Comparison of ENCODE assay signal across 17 mouse cellular contexts in genomic region chr1:75480735-75481134, GRCm38 (mm10). TPM values are rescaled to one million over a fixed set of nuclear protein-coding genes. Genes with fewer than 3 reads are reported as not detected.
DNase-seq lines count a peak whose midpoint lies in the region; ATAC-seq lines count a peak whose summit lies in the region.
"Had no signal": no experiment of that assay in that cellular context is flagged by ENCODE, and none has a peak within 500 bp of the region (broad histone marks: within the 10 kb centered on the region; RNA-seq: fewer than 3 reads in every experiment).

No protein-coding gene starts in this region.

- ATAC-seq in hindbrain, embryonic 11.5 days (ENCODE audit: low FRiP score): no peak
- ATAC-seq in midbrain, embryonic 14.5 days (ENCODE audit: low FRiP score, low TSS enrichment): no peak
- no peak for ATAC-seq in erythroid progenitor cell, adult 5-6 weeks (replicated peaks; ENCODE audit: low FRiP score, poor library complexity, severe bottlenecking)

- H3K4me1 ChIP-seq in hindbrain, embryonic 11.5 days (replicated peaks; ENCODE audit: control insufficient read depth, insufficient read depth, low read length): 0 out of 2 replicates have a peak, but pooled peaks cover 3% of the 10 kb centered on the region
- H3K4me1 ChIP-seq in midbrain, embryonic 14.5 days (ENCODE audit: control insufficient read depth, insufficient read depth, low read length): peaks cover 32% of the 10 kb centered on the region

- DNase-seq in right cerebral cortex, adult 2 months (ENCODE audit: low spot score in 2 of 2): peak; percentile 55 to 56
- no peak for DNase-seq in right cerebral cortex, postnatal 14 days
- no peak for DNase-seq in hindbrain, embryonic 11.5 days (ENCODE audit: low spot score)
- DNase-seq in midbrain, embryonic 14.5 days: no peak
- DNase-seq in adrenal gland, adult 18-20 months (ENCODE audit: low spot score in 2 of 2): no peak
- no peak for DNase-seq in cerebellum, adult 9-11 months
- DNase-seq: adrenal gland, postnatal 10 days; embryo, embryonic 11 days; gastrocnemius, postnatal 10 days; kidney, postnatal 14 days; lung, embryonic 14.5 days; right cerebral cortex, postnatal 4 days had no signal

- no peak overlapping the region for H3K9ac ChIP-seq in hindbrain, embryonic 11.5 days (ENCODE audit: low read depth, low read length)
- H3K9ac ChIP-seq in midbrain, embryonic 14.5 days (replicated peaks; ENCODE audit: low read length): peak overlapping the region; percentile 90; the same call in 1 of the 2 replicates
- H3K9ac ChIP-seq: limb, embryonic 15.5 days; lung, embryonic 14.5 days; stomach, embryonic 15.5 days had no signal

- H3K9me3 ChIP-seq in hindbrain, embryonic 11.5 days (ENCODE audit: control insufficient read depth, low read length): no peaks in the 10 kb centered on the region
- H3K9me3 ChIP-seq in midbrain, embryonic 14.5 days (ENCODE audit: control insufficient read depth, low read length): no peaks in the 10 kb centered on the region
- H3K9me3 ChIP-seq: limb, embryonic 15.5 days; stomach, embryonic 15.5 days had no signal

- H3K36me3 ChIP-seq in hindbrain, embryonic 11.5 days (ENCODE audit: control insufficient read depth, insufficient read depth, low read length): peaks cover 3% of the 10 kb centered on the region; the same call in 1 of the 2 replicates
- H3K36me3 ChIP-seq in midbrain, embryonic 14.5 days (ENCODE audit: control insufficient read depth, insufficient read depth, low read length): peaks cover 47% of the 10 kb centered on the region

- H3K4me2 ChIP-seq in hindbrain, embryonic 11.5 days (replicated peaks; ENCODE audit: low read depth, low read length): no peak overlapping the region; the same call in 1 of the 2 replicates
- H3K4me2 ChIP-seq in midbrain, embryonic 14.5 days (ENCODE audit: low read length): peak overlapping the region; percentile 86

- H3K27ac ChIP-seq in hindbrain, embryonic 11.5 days (ENCODE audit: low read depth, low read length): no peak overlapping the region
- no peak overlapping the region for H3K27ac ChIP-seq in midbrain, embryonic 14.5 days (replicated peaks; ENCODE audit: low read depth, low read length)
- H3K27ac ChIP-seq: limb, embryonic 15.5 days; stomach, embryonic 15.5 days had no signal

- 89% methylated on average over 7 of the region's 7 CpGs for WGBS in hindbrain, embryonic 11.5 days
- WGBS in midbrain, embryonic 14.5 days: 86% methylated on average over 7 of the region's 7 CpGs

- H3K27me3 ChIP-seq in hindbrain, embryonic 11.5 days (ENCODE audit: control insufficient read depth, insufficient read depth, low read length): peaks cover 29% of the 10 kb centered on the region
- peaks cover 16% of the 10 kb centered on the region for H3K27me3 ChIP-seq in midbrain, embryonic 14.5 days (ENCODE audit: control insufficient read depth, insufficient read depth, low read length)

- peak overlapping the region; percentile 88; the same call in 1 of the 2 replicates for H3K4me3 ChIP-seq in hindbrain, embryonic 11.5 days (ENCODE audit: low read depth, low read length)
- H3K4me3 ChIP-seq in midbrain, embryonic 14.5 days (replicated peaks; ENCODE audit: low read depth, low read length): peak overlapping the region; percentile 87

RNA-seq across cellular contexts. Expression of gene Tmem198, which starts 1.4 kb away (rescaled TPM):
- polyA plus RNA-seq in hindbrain, embryonic 11.5 days (2014; fragmentation: Nextera tagmentation; extraction: Ambion mirVana): 11.1 and 11.6 TPM in 2 replicates
- polyA plus RNA-seq in midbrain, embryonic 14.5 days (2014; fragmentation: Nextera tagmentation; extraction: Ambion mirVana): 42.9 and 55.9 TPM in 2 replicates
- not detected in 2 replicates for total RNA-seq in erythroid progenitor cell, adult 5-6 weeks (2015; ENCODE audit: low replicate concordance)
- not detected in 2 replicates for total RNA-seq in erythroid progenitor cell, adult 5-6 weeks (2017; ENCODE audit: low replicate concordance)
- total RNA-seq in adrenal gland, adult 18-20 months (2021): 1 to 10 TPM; 3.5 to 6.2 TPM
- total RNA-seq: megakaryocyte progenitor cell, adult 5-6 weeks had no signal

RNA-seq across cellular contexts. Expression of gene Chpf, which starts 1.6 kb away (rescaled TPM):
- polyA plus RNA-seq in hindbrain, embryonic 11.5 days (2014; fragmentation: Nextera tagmentation; extraction: Ambion mirVana): 17.8 and 20.2 TPM in 2 replicates
- polyA plus RNA-seq in midbrain, embryonic 14.5 days (2014; fragmentation: Nextera tagmentation; extraction: Ambion mirVana): 39.7 and 44.2 TPM in 2 replicates
- total RNA-seq in erythroid progenitor cell, adult 5-6 weeks (2015; ENCODE audit: low replicate concordance): not detected in 2 replicates
- total RNA-seq in erythroid progenitor cell, adult 5-6 weeks (2017; ENCODE audit: low replicate concordance): 0.77 TPM in 1 of 2 replicates, not detected in the other
- 10 to 100 TPM; 58.9 to 59.1 TPM for total RNA-seq in adrenal gland, adult 18-20 months (2021)

RNA-seq across cellular contexts. Expression of gene Obsl1, which starts 25.5 kb away (rescaled TPM):
- 34.0 and 34.4 TPM in 2 replicates for polyA plus RNA-seq in hindbrain, embryonic 11.5 days (2014; fragmentation: Nextera tagmentation; extraction: Ambion mirVana)
- 22.0 and 24.1 TPM in 2 replicates for polyA plus RNA-seq in midbrain, embryonic 14.5 days (2014; fragmentation: Nextera tagmentation; extraction: Ambion mirVana)
- total RNA-seq in erythroid progenitor cell, adult 5-6 weeks (2015; ENCODE audit: low replicate concordance): not detected in 2 replicates
- total RNA-seq in erythroid progenitor cell, adult 5-6 weeks (2017; ENCODE audit: low replicate concordance): 0.64 TPM in 1 of 2 replicates, not detected in the other
- total RNA-seq in adrenal gland, adult 18-20 months (2021): 10 to 100 TPM; 48.9 to 54.4 TPM

RNA-seq across cellular contexts. Expression of gene Inha, which starts 26.1 kb away (rescaled TPM):
- 1.3 and 2.0 TPM in 2 replicates for polyA plus RNA-seq in hindbrain, embryonic 11.5 days (2014; fragmentation: Nextera tagmentation; extraction: Ambion mirVana)
- polyA plus RNA-seq in midbrain, embryonic 14.5 days (2014; fragmentation: Nextera tagmentation; extraction: Ambion mirVana): 9.3 and 16.8 TPM in 2 replicates
- total RNA-seq in erythroid progenitor cell, adult 5-6 weeks (2015; ENCODE audit: low replicate concordance): not detected in 2 replicates
- not detected in 2 replicates for total RNA-seq in erythroid progenitor cell, adult 5-6 weeks (2017; ENCODE audit: low replicate concordance)
- 10 to 100 TPM; 18.2 to 29.6 TPM for total RNA-seq in adrenal gland, adult 18-20 months (2021)
- total RNA-seq: CH12.LX; megakaryocyte progenitor cell, adult 5-6 weeks had no signal

RNA-seq across cellular contexts. Expression of gene Asic4, which starts 30.5 kb away (rescaled TPM):
- 1.9 and 4.4 TPM in 2 replicates for polyA plus RNA-seq in hindbrain, embryonic 11.5 days (2014; fragmentation: Nextera tagmentation; extraction: Ambion mirVana)
- polyA plus RNA-seq in midbrain, embryonic 14.5 days (2014; fragmentation: Nextera tagmentation; extraction: Ambion mirVana): 16.6 and 34.3 TPM in 2 replicates
- not detected in 2 replicates for total RNA-seq in erythroid progenitor cell, adult 5-6 weeks (2015; ENCODE audit: low replicate concordance)
- total RNA-seq in erythroid progenitor cell, adult 5-6 weeks (2017; ENCODE audit: low replicate concordance): not detected in 2 replicates
- total RNA-seq in adrenal gland, adult 18-20 months (2021): 1 to 10 TPM; 5.1 to 8.1 TPM
- total RNA-seq: CH12.LX; gastrocnemius, postnatal 10 days; megakaryocyte progenitor cell, adult 5-6 weeks had no signal

Comparison
In these comparisons a context has a peak if more than half of its experiments do, and no peak if none do; other contexts are left out.
1. DNase-seq: peak in right cerebral cortex, adult 2 months (2 of 2); none in right cerebral cortex, postnatal 14 days (single experiment), hindbrain, embryonic 11.5 days (single experiment), midbrain, embryonic 14.5 days (single experiment), adrenal gland, adult 18-20 months (0 of 2) and cerebellum, adult 9-11 months (single experiment).
2. RNA of gene Tmem198, which starts 1.4 kb away (total RNA-seq): 3.5 to 6.2 TPM in adrenal gland, adult 18-20 months; not detected in erythroid progenitor cell, adult 5-6 weeks; every median in the first group is over 4 times any median in the second.
3. RNA of gene Chpf, which starts 1.6 kb away (total RNA-seq): 58.9 to 59.1 TPM in adrenal gland, adult 18-20 months; 0.77 TPM in erythroid progenitor cell, adult 5-6 weeks; every median in the first group is over 10 times any median in the second.
4. RNA of gene Obsl1, which starts 25.5 kb away (total RNA-seq): 48.9 to 54.4 TPM in adrenal gland, adult 18-20 months; 0.64 TPM in erythroid progenitor cell, adult 5-6 weeks; every median in the first group is over 10 times any median in the second.